Mouse (Mus musculus): ENCODE results near the gene Scn8a. TPM values are rescaled to one million over a fixed set of nuclear protein-coding genes. Genes with fewer than 3 reads are reported as not detected.

The Scn8a gene
- polyA plus RNA-seq, 1 experiment from 2014 or later = 5.5 TPM

GRCm38 (mm10) chr15:100954751-100955150, 85.1 kb downstream of the Scn8a start:
- no peaks in the 10 kb centered on the region for H3K9me3 ChIP-seq (replicated peaks)
- H3K27me3 ChIP-seq = no peaks in the 10 kb centered on the region
- no peak for ATAC-seq (ENCODE audit: insufficient number of reproducible peaks, low FRiP score, low TSS enrichment, low read depth)
- no peak overlapping the region for H3K27ac ChIP-seq (replicated peaks)
- H3K4me2 ChIP-seq (replicated peaks) = no peak overlapping the region
- H3K9ac ChIP-seq = no peak overlapping the region
- H3K4me1 ChIP-seq = no peaks in the 10 kb centered on the region
- WGBS = 78% methylated on average over 16 of the region's 16 CpGs
- no peak overlapping the region for H3K4me3 ChIP-seq (replicated peaks)
- H3K36me3 ChIP-seq = no peaks in the 10 kb centered on the region

DNA sequence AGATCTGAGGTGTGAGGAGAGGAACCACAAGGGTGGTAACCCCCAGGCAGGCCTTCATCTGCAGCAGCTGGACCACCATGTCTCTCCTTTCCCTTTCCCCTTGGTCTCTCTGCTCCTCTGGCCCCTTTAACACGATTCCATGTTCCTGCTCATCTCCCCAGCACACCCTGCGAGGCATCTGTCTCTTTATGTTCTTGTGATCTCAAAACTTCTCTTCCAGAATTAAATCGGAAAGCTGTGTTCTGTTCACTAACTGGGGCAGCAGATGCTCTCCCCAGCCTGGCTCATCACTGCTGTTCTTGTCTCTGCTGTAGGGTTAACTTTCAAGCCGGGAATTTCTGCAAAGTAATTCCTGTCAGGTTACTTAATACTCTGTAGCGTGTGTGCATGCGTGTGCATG, 91.3 kb downstream of the Scn8a start:
- no peaks in the 10 kb centered on the region for H3K36me3 ChIP-seq
- H3K4me2 ChIP-seq (replicated peaks) = no peak overlapping the region
- H3K4me1 ChIP-seq = no peaks in the 10 kb centered on the region
- no peak overlapping the region for H3K9ac ChIP-seq
- no peak overlapping the region for H3K4me3 ChIP-seq (replicated peaks)
- H3K27me3 ChIP-seq = no peaks in the 10 kb centered on the region
- no peak overlapping the region for H3K27ac ChIP-seq (replicated peaks)
- 58% methylated on average over 6 of the region's 6 CpGs for WGBS
- ATAC-seq (ENCODE audit: insufficient number of reproducible peaks, low FRiP score, low TSS enrichment, low read depth) = no peak
- H3K9me3 ChIP-seq (replicated peaks) = no peaks in the 10 kb centered on the region

GRCm38 (mm10) chr15:100961561-100961960, 91.9 kb downstream of the Scn8a start:
- H3K4me1 ChIP-seq = no peaks in the 10 kb centered on the region
- H3K27ac ChIP-seq (replicated peaks) = no peak overlapping the region
- H3K4me3 ChIP-seq (replicated peaks) = no peak overlapping the region
- no peak overlapping the region for H3K4me2 ChIP-seq (replicated peaks)
- no peak for ATAC-seq (ENCODE audit: insufficient number of reproducible peaks, low FRiP score, low TSS enrichment, low read depth)
- H3K9me3 ChIP-seq (replicated peaks) = no peaks in the 10 kb centered on the region
- H3K36me3 ChIP-seq = no peaks in the 10 kb centered on the region
- H3K9ac ChIP-seq = no peak overlapping the region
- no peaks in the 10 kb centered on the region for H3K27me3 ChIP-seq
- 65% methylated on average over 4 of the region's 4 CpGs for WGBS

DNA sequence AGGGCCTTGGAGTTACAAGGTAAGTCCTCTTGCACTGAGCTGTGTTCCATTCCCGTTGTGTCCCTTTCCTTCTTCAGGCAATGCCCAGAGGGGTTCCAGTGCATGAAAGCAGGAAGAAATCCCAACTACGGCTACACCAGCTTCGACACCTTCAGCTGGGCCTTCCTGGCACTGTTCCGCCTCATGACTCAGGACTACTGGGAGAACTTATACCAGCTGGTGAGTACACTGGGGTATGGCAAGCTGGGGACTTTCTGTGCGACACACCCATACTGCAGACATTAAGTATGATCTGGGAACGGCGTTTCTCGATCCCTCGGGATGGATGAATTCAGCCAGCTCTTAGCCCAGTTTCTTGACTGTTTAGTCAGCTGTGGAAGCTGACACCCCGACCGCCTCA, 101.8 kb downstream of the Scn8a start:
- 68% methylated on average over 11 of the region's 11 CpGs for WGBS
- H3K9ac ChIP-seq = no peak overlapping the region
- no peaks in the 10 kb centered on the region for H3K27me3 ChIP-seq
- no peaks in the 10 kb centered on the region for H3K9me3 ChIP-seq (replicated peaks)
- H3K4me2 ChIP-seq (replicated peaks) = no peak overlapping the region
- no peaks in the 10 kb centered on the region for H3K4me1 ChIP-seq
- no peaks in the 10 kb centered on the region for H3K36me3 ChIP-seq
- H3K27ac ChIP-seq (replicated peaks) = no peak overlapping the region
- H3K4me3 ChIP-seq (replicated peaks) = no peak overlapping the region
- ATAC-seq (ENCODE audit: insufficient number of reproducible peaks, low FRiP score, low TSS enrichment, low read depth) = no peak

GRCm38 (mm10) chr15:100972795-100973194, 103.1 kb downstream of the Scn8a start:
- Histone ChIP-seq H3K4me3 (replicated peaks) (no peak overlapping the region), H3K9me3 (replicated peaks) (no peaks in the 10 kb centered on the region), H3K27me3 (no peaks in the 10 kb centered on the region), H3K36me3 (no peaks in the 10 kb centered on the region), H3K9ac (no peak overlapping the region), H3K4me2 (replicated peaks) (no peak overlapping the region), H3K4me1 (no peaks in the 10 kb centered on the region), H3K27ac (replicated peaks) (no peak overlapping the region)
- 40% methylated on average over 11 of the region's 11 CpGs for WGBS
- ATAC-seq (ENCODE audit: insufficient number of reproducible peaks, low FRiP score, low TSS enrichment, low read depth) = no peak

DNA sequence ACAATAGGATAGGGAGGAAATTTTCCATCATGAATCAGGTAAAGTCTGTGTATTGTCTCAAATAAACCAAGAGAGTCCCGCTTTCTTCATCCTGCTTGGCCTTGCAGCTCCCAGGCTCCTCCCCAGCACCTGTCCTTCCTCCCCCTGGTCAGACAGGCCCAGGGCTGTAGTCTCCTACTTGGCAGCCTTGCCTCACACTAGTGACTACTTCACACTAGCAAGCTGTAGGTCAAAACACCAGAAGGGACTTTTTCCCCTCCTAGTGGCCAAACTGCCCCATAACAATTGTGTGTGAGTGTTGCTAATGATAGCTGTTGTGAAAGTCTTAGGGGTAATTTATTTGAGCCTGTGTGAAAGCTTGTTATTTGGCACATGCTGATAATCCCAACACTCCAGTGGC, 105.0 kb downstream of the Scn8a start:
- no peak overlapping the region for H3K4me2 ChIP-seq (replicated peaks)

GRCm38 (mm10) chr15:100983427-100984153, 113.9 kb downstream of the Scn8a start:
- Histone ChIP-seq H3K27me3 (peaks cover 4% of the 10 kb centered on the region; the same call in 1 of the 2 replicates), H3K4me3 (replicated peaks) (peak overlapping the region; percentile 54), H3K4me1 (peaks cover 10% of the 10 kb centered on the region; the same call in 1 of the 2 replicates), H3K9ac (peak overlapping the region; percentile 40), H3K9me3 (replicated peaks) (no peaks in the 10 kb centered on the region), H3K36me3 (no peaks in the 10 kb centered on the region), H3K4me2 (replicated peaks) (peak overlapping the region; percentile 89), H3K27ac (replicated peaks) (no peak overlapping the region)
- ATAC-seq (ENCODE audit: insufficient number of reproducible peaks, low FRiP score, low TSS enrichment, low read depth) = peak; percentile 67
- under 1% methylated on average over 46 of the region's 46 CpGs for WGBS

More for the DNA sequence above, 105.0 kb downstream of the Scn8a start:
- ATAC-seq (ENCODE audit: insufficient number of reproducible peaks, low FRiP score, low TSS enrichment, low read depth) = no peak
- Histone ChIP-seq H3K4me1 (no peaks in the 10 kb centered on the region), H3K4me3 (replicated peaks) (no peak overlapping the region), H3K9ac (no peak overlapping the region), H3K9me3 (replicated peaks) (no peaks in the 10 kb centered on the region), H3K27me3 (no peaks in the 10 kb centered on the region), H3K36me3 (no peaks in the 10 kb centered on the region), H3K27ac (replicated peaks) (no peak overlapping the region)
- WGBS = 90% methylated on average over 1 of the region's 1 CpGs

DNA sequence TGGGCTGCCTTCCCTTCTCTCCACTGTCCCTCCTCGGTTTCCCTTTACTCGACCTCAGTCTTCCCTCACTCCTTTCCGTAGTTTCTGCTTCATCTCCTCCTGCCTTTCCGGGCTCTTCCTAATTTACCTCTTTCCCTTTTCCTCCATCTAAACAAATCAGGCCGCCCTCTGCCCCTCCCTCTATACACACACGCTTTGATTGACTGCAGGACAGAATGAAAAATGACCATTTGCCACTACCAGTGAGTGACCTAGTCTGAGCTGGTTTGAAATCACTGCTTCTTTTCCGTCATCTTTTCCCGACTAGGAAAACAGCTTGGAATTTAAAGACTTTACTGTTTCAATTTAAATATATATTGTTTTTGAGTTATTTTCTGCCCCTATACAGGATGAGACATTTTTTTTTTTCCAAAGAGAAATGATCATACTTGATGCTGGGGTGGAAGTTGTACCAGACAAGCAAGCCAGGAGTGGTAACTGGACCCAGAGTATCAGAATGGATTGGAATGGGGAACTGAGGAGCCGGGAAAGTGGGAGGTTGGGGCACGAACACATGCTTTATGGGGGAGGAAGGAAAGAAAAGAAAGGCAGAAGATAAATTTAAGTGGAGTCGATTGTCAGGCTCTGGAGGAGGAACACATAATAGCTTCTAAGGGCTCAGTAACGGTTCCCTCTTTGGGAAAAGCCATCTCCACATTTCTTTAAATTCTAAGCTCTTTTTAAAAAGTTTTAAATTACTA, 114.7 kb downstream of the Scn8a start:
- H3K27ac ChIP-seq (replicated peaks) = no peak overlapping the region
- peak overlapping the region; percentile 40 for H3K9ac ChIP-seq
- peak overlapping the region; percentile 54 for H3K4me3 ChIP-seq (replicated peaks)
- no peaks in the 10 kb centered on the region for H3K9me3 ChIP-seq (replicated peaks)
- peaks cover 4% of the 10 kb centered on the region; the same call in 1 of the 2 replicates for H3K27me3 ChIP-seq
- H3K4me2 ChIP-seq (replicated peaks) = peak overlapping the region; percentile 89
- no peak for ATAC-seq (ENCODE audit: insufficient number of reproducible peaks, low FRiP score, low TSS enrichment, low read depth)
- H3K36me3 ChIP-seq = no peaks in the 10 kb centered on the region
- 29% methylated on average over 12 of the region's 12 CpGs for WGBS
- peaks cover 10% of the 10 kb centered on the region; the same call in 1 of the 2 replicates for H3K4me1 ChIP-seq

- 76% methylated on average over 10 of the region's 10 CpGs for WGBS
- H3K4me2 ChIP-seq (replicated peaks) = no peak overlapping the region
- no peaks in the 10 kb centered on the region for H3K9me3 ChIP-seq (replicated peaks)
- peaks cover 10% of the 10 kb centered on the region; the same call in 1 of the 2 replicates for H3K4me1 ChIP-seq
- no peak overlapping the region for H3K27ac ChIP-seq (replicated peaks)
- H3K36me3 ChIP-seq = no peaks in the 10 kb centered on the region
- no peak overlapping the region for H3K9ac ChIP-seq
- no peak overlapping the region for H3K4me3 ChIP-seq (replicated peaks)
- H3K27me3 ChIP-seq = peaks cover 4% of the 10 kb centered on the region; the same call in 1 of the 2 replicates
- ATAC-seq (ENCODE audit: insufficient number of reproducible peaks, low FRiP score, low TSS enrichment, low read depth) = no peak
Measured at GRCm38 (mm10) chr15:100986479-100986878, 116.8 kb downstream of the Scn8a start.

DNA sequence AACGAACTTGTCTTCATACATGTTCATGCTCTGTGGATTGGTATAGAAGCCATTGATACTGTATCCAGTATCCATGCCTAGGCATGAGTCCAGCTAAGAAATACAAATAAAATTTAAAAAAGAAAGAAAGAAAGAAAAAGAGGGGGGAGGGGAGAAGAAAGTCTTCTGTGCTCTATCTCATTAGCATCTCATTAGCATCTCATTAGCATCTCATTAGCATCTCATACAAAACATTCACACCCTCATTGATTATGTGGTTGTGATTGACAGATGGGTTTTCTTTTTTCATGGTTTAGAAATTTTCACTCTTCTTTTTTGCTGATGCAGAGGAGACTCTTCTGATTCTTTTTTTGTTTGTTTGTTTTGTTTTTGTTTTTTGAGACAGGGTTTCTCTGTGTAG, 117.4 kb downstream of the Scn8a start:
- H3K4me3 ChIP-seq (replicated peaks) = no peak overlapping the region
- peaks cover 10% of the 10 kb centered on the region; the same call in 1 of the 2 replicates for H3K4me1 ChIP-seq
- no peaks in the 10 kb centered on the region for H3K9me3 ChIP-seq (replicated peaks)
- H3K27me3 ChIP-seq = peaks cover 4% of the 10 kb centered on the region; the same call in 1 of the 2 replicates
- no peaks in the 10 kb centered on the region for H3K36me3 ChIP-seq
- no peak for ATAC-seq (ENCODE audit: insufficient number of reproducible peaks, low FRiP score, low TSS enrichment, low read depth)
- no peak overlapping the region for H3K9ac ChIP-seq
- H3K27ac ChIP-seq (replicated peaks) = no peak overlapping the region
- 85% methylated on average over 1 of the region's 1 CpGs for WGBS
- H3K4me2 ChIP-seq (replicated peaks) = no peak overlapping the region

DNA sequence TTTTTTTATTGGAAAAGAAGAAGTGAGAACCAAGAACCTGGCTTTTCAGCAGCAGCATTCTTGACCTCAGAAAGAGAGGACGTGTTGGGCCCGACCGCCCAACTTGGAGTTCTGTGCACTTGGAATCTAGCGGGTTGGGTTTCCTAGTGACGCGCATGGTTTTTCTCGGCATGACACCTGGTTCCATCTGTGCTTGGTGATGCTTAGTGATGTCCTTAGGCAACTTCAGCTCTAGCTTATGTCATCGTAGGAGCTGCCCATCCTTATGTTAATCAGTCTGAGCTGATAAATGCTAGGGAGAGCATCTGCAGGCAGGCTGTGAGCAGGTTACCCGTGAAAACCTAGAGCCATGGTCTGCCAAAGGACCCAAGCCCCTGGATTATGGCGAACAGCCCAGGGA, 120.6 kb downstream of the Scn8a start:
- WGBS = 89% methylated on average over 10 of the region's 10 CpGs
- H3K4me3 ChIP-seq (replicated peaks) = no peak overlapping the region
- ATAC-seq (ENCODE audit: insufficient number of reproducible peaks, low FRiP score, low TSS enrichment, low read depth) = no peak
- no peak overlapping the region for H3K27ac ChIP-seq (replicated peaks)
- H3K9ac ChIP-seq = no peak overlapping the region
- H3K4me1 ChIP-seq = no peaks in the 10 kb centered on the region
- no peaks in the 10 kb centered on the region for H3K27me3 ChIP-seq
- H3K4me2 ChIP-seq (replicated peaks) = no peak overlapping the region
- no peaks in the 10 kb centered on the region for H3K9me3 ChIP-seq (replicated peaks)
- H3K36me3 ChIP-seq = no peaks in the 10 kb centered on the region

Data from embryonic facial prominence, embryonic 15.5 days (tissue).